Mouse (Mus musculus) ES-E14 (cell line): ENCODE data around the gene Htr1f. TPM values are rescaled to one million over a fixed set of nuclear protein-coding genes. Genes with fewer than 3 reads are reported as not detected.

Experiments used
- DNase-seq: peaks from one replicate; pipeline ENCODE4 v3.0.0-alpha.2; 2013; ENCODE audit warnings: low read depth, low spot score
- H3K27ac ChIP-seq: 2 replicates; pipeline ENCODE4 v1.5.1; 2012; ENCODE audit warnings: low read depth, mild to moderate bottlenecking, low read length, moderate library complexity, mixed read lengths; ENCODE audit not compliant: poor library complexity, insufficient read depth, severe bottlenecking
- H3K36me3 ChIP-seq: 2 replicates; pipeline ENCODE4 v1.6.1; 2012; ENCODE audit warnings: mild to moderate bottlenecking, low read length, moderate library complexity, mixed read lengths; ENCODE audit not compliant: control insufficient read depth, poor library complexity, insufficient read depth, severe bottlenecking
- H3K4me1 ChIP-seq, 2 experiments: fragments of 150-350 bp in 1 of 2; sonication (generic) in 1 of 2; 2 replicates each; pipeline ENCODE4 v1.6.1; 2012; ENCODE audit warnings: low read length in 2 of 2, mild to moderate bottlenecking in 1 of 2, mixed read lengths in 1 of 2; ENCODE audit not compliant: control insufficient read depth in 2 of 2, insufficient read depth in 2 of 2, poor library complexity in 1 of 2
- H3K4me3 ChIP-seq, 2 experiments: fragments of 150-350 bp in 1 of 2; sonication (generic) in 1 of 2; 2 replicates each; pipeline ENCODE4 v1.5.1; 2012; ENCODE audit warnings: low read length in 2 of 2, low read depth in 1 of 2, mild to moderate bottlenecking in 1 of 2, mixed read lengths in 1 of 2; ENCODE audit not compliant: insufficient read depth in 1 of 2, poor library complexity in 1 of 2, severe bottlenecking in 1 of 2
- H3K9ac ChIP-seq: 2 replicates; pipeline ENCODE4 v1.6.1; 2012; ENCODE audit warnings: low read depth, mild to moderate bottlenecking, low read length, mixed read lengths; ENCODE audit not compliant: poor library complexity, insufficient read depth, severe bottlenecking
- H3K9me3 ChIP-seq: fragments of 150-350 bp; sonication (generic); 2 replicates; pipeline ENCODE4 v1.6.1; 2012; ENCODE audit warnings: low read depth, mild to moderate bottlenecking, low read length; ENCODE audit not compliant: control insufficient read depth, insufficient read depth
- CHD2 ChIP-seq: IDR thresholded peaks from 2 replicates; pipeline ENCODE4 v1.6.1; 2014; ENCODE audit warnings: mild to moderate bottlenecking, low read depth, low read length, inconsistent platforms
- HCFC1 ChIP-seq: IDR thresholded peaks from 2 replicates; pipeline ENCODE4 v1.6.1; 2012; ENCODE audit warnings: low read length, inconsistent platforms, borderline replicate concordance; ENCODE audit not compliant: insufficient read depth
- MAFK ChIP-seq: IDR thresholded peaks from 2 replicates; pipeline ENCODE4 v1.6.1; 2014; ENCODE audit warnings: mild to moderate bottlenecking, low read depth, low read length, inconsistent platforms; ENCODE audit not compliant: insufficient read depth
- ZC3H11A ChIP-seq: IDR thresholded peaks from 2 replicates; pipeline ENCODE4 v1.6.1; 2012; ENCODE audit warnings: low read depth, mild to moderate bottlenecking, inconsistent platforms, low read length, borderline replicate concordance
- ZNF384 ChIP-seq: IDR thresholded peaks from 2 replicates; pipeline ENCODE4 v1.6.1; 2012; ENCODE audit warnings: low read depth, low read length, inconsistent platforms
- in situ Hi-C, 2 experiments: fragments of 600-800 bp; cut with MboI; formaldehyde crosslinking; loops; one replicate each; pipeline ENCODE4 v1.15.1; 2025; ENCODE audit warnings: low sequenced_read_pairs in 2 of 2, inconsistent platforms in 1 of 2; ENCODE audit not compliant: unreplicated experiment in 2 of 2
- total RNA-seq: library from RNA; depleted of rRNA; stranded (reverse); fragments of 300-350 nt; gene quantifications from 2 replicates; pipeline ENCODE4 v1.2.3, GENCODE M21; 2012; rRNA removed

Htr1f gene
- total RNA-seq: not detected in 2 replicates

DNA sequence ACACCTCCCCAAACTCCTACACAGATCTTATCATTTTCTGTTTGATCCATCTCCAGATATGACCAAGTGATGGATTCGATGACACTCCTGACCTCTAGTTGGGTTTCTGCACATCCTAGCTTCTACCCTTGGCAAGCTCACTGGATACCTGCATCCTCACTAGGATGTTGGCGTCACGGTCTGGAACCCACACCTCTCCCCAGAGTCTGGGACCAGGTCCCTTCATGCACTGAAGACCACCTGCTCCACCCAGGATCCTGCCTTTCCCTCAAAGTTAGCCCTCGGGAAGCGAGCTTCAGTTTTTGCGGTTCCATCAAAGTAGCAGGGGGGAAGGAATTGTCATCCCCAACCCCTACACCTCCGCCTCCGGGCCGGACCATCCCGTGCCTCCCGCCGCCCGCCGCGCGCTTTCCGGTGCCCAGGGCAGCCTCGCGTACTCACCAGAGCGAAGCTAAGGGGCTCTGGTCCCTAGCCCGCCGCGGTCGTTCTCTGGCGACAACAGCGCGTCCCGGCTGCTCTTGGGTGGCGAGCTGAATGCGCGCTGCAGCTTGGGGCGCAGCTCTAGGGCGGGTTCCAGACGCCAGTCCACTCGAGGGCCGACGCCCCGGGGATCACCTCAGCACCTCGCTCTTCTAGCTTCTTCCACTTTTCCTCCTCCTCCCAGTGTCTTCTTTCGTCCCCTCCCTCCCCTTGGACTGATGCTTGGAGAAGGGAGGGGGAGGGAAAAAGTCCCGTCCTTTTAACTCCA is at the start of gene Htr1f:
TSS of gene Htr1f (minus strand) at position 671 of the 748 bp plus-strand sequence.
- TF ChIP-seq CHD2 (no peak), ZNF384 (no peak), ZC3H11A (no peak), MAFK (no peak), HCFC1 (no peak)
- Histone ChIP-seq H3K9ac (peak within 1 kb of the TSS; percentile 2; the same call in 1 of the 2 replicates), H3K4me3 (peak within 1 kb of the TSS; percentile 44 to 58), H3K36me3 (no peaks in the 10 kb centered on the region), H3K9me3 (no peaks in the 10 kb centered on the region), H3K27ac (no peak within 1 kb of the TSS), H3K4me1 (no peaks in the 10 kb centered on the region)
- no peak for DNase-seq
- in situ Hi-C loops: no loop called here

DNA sequence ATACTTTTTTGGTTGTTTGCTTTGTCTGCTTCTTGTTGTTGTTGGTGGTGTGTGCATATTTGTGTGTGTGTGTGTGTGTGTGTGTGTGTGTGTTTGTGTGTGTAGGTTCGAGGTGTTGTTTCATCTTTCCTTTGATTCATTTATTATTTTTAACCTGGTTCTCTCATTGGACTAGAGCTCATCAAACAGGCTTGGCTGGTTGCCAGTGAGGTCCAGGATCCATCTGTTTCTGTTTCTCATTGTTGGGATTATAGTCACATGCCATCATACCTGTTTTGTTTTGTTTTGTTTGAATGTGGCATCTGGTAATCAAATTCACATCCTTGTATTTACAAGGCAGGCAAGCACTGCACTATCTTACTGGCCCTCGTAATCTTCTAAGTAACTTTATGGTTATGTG is 34.1 kb upstream of the Htr1f start:
- no peak overlapping the region for H3K9ac ChIP-seq
- no peak overlapping the region for H3K4me3 ChIP-seq
- H3K27ac ChIP-seq: no peak overlapping the region
- in situ Hi-C loops: no loop called here
- no peak for TF ChIP-seq HCFC1
- TF ChIP-seq ZC3H11A: no peak
- TF ChIP-seq CHD2: no peak
- TF ChIP-seq ZNF384: no peak
- TF ChIP-seq MAFK: no peak
- H3K36me3 ChIP-seq: no peaks in the 10 kb centered on the region
- no peak for DNase-seq
- no peaks in the 10 kb centered on the region for H3K9me3 ChIP-seq
- H3K4me1 ChIP-seq: no peaks in the 10 kb centered on the region

DNA sequence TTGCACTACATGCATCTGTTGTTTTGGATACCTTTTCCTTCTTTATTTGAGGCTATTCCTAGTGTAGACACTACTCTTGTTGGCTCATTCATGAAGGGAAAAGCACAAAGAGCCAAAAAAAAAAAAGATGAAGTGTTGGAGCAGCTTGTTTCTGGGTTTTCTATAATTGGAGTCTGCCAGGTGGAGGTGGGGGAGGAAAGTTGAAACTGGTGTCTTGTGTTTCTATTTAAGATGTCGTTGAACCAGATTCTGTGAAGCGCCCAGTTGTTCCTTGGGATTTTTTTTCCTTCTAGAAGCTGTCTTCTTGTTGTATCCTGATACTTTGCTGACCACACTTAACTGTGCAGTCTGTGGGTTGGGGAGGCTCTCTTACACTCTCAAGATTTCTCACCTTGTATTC is 23.7 kb upstream of the Htr1f start:
- H3K9me3 ChIP-seq: no peaks in the 10 kb centered on the region
- no peak overlapping the region for H3K4me3 ChIP-seq
- in situ Hi-C loops: no loop called here
- H3K27ac ChIP-seq: no peak overlapping the region
- no peaks in the 10 kb centered on the region for H3K36me3 ChIP-seq
- no peaks in the 10 kb centered on the region for H3K4me1 ChIP-seq
- no peak overlapping the region for H3K9ac ChIP-seq
- TF ChIP-seq MAFK: no peak
- TF ChIP-seq ZNF384: no peak
- no peak for TF ChIP-seq HCFC1
- TF ChIP-seq CHD2: no peak
- TF ChIP-seq ZC3H11A: no peak
- DNase-seq: no peak

DNA sequence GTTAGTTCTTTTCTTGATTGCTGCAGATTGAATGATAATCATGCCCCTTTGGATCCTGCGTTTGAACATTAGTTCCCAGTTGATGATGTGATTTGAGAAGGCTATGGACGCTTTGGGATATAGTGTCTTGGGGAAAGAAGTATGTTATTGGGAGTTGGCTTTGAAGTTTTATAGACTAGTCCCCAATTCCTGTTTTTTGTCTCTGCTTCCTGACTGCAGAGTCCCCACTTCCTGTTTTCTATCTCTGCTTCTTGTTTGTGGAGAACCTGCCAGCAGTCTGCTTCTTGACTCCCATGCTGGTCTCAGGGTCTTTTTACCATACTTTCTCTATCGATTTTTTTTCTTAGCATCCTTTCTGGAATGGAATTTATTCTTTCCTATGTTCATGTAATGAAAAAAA is 22.2 kb upstream of the Htr1f start:
- H3K9ac ChIP-seq: no peak overlapping the region
- H3K36me3 ChIP-seq: no peaks in the 10 kb centered on the region
- H3K9me3 ChIP-seq: no peaks in the 10 kb centered on the region
- H3K27ac ChIP-seq: no peak overlapping the region
- no peaks in the 10 kb centered on the region for H3K4me1 ChIP-seq
- no peak for DNase-seq
- H3K4me3 ChIP-seq: no peak overlapping the region
- no peak for TF ChIP-seq ZNF384
- no peak for TF ChIP-seq ZC3H11A
- no peak for TF ChIP-seq MAFK
- in situ Hi-C loops: no loop called here
